Mouse (Mus musculus): ENCODE measurements at regions not wholly inside any gene's neighbourhood (a gene's known extent, or its start where the extent isn't known, plus 50 kb on each side); places are given as distances from the start of the nearest gene placed in this dataset.

DNA sequence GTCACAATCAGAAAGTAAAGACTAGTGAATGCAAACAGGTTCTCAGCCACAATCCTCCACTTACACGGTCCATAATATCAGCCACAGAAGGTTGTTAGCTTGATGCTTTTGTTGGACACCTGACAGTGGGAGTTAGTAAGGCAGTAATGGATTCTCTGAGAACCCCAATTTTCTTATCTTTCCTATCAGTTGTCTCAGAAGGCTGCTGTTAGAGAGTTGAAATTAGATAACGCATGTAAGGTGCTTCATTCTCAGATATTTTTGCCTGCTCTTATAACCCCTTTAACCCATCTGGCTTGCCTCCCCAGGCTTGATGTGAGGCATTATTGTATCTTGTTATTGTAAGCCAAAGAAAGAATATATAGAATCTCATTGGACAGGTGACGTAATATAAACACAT is 63.0 kb upstream of the Ube2e3 start:
- Histone ChIP-seq H3K27ac (replicated peaks) (no peak overlapping the region), H3K27me3 (no peaks in the 10 kb centered on the region), H3K9me3 (no peaks in the 10 kb centered on the region), H3K36me3 (no peaks in the 10 kb centered on the region), H3K9ac (replicated peaks) (no peak overlapping the region), H3K4me1 (no peaks in the 10 kb centered on the region), H3K4me2 (replicated peaks) (no peak overlapping the region), H3K4me3 (no peak overlapping the region)
- ATAC-seq (replicated peaks) = no peak
- WGBS = 93% methylated on average over 3 of the region's 3 CpGs

DNA sequence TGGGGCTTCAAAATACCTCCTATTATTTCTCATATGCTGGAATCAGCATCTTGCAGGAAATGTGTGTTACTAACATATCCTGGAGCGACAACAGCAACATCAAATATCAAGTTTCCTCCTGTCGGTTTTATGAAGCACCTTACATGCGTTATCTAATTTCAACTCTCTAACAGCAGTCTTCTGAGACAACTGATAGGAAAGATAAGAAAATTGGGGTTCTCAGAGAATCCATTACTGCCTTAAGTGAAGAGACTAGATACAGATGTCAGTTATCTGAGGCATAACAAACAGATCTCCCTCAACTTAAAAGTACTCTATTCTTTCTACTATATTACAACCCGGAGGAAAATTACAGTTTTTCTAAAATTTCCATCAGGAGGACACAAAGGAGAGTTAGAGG is 64.4 kb upstream of the Ube2e3 start:
- H3K4me2 ChIP-seq (replicated peaks) = no peak overlapping the region
- H3K4me1 ChIP-seq = no peaks in the 10 kb centered on the region
- no peaks in the 10 kb centered on the region for H3K27me3 ChIP-seq
- ATAC-seq (replicated peaks) = no peak
- no peak overlapping the region for H3K27ac ChIP-seq (replicated peaks)
- no peaks in the 10 kb centered on the region for H3K36me3 ChIP-seq
- H3K4me3 ChIP-seq = no peak overlapping the region
- H3K9ac ChIP-seq (replicated peaks) = no peak overlapping the region
- H3K9me3 ChIP-seq = no peaks in the 10 kb centered on the region
- WGBS = 88% methylated on average over 4 of the region's 4 CpGs

DNA sequence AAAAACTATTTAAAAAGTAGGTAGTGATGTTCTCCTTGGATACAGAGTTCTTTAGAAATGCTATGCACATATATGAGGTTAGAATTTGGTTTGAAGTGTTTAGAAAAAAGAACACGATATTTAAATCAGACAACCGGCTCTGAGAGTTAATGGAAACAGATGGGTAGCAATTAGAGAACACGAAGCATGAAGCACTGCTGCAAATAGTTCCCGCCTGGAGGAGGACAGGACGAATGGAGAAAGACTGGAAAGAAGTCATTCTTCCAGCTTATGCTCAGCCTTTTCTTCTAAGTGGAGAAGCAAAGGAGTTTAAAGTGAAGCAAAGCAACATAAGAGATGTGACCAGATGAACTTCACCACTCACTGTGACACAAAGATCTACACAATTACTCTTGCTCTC is 72.5 kb upstream of the Ube2e3 start:
- Histone ChIP-seq H3K4me1 (no peaks in the 10 kb centered on the region), H3K9ac (replicated peaks) (no peak overlapping the region), H3K27ac (replicated peaks) (no peak overlapping the region), H3K36me3 (no peaks in the 10 kb centered on the region), H3K9me3 (no peaks in the 10 kb centered on the region), H3K4me3 (no peak overlapping the region), H3K27me3 (no peaks in the 10 kb centered on the region), H3K4me2 (replicated peaks) (no peak overlapping the region)
- 79% methylated on average over 5 of the region's 5 CpGs for whole genome bisulfite sequencing
- no peak for ATAC-seq (replicated peaks)

DNA sequence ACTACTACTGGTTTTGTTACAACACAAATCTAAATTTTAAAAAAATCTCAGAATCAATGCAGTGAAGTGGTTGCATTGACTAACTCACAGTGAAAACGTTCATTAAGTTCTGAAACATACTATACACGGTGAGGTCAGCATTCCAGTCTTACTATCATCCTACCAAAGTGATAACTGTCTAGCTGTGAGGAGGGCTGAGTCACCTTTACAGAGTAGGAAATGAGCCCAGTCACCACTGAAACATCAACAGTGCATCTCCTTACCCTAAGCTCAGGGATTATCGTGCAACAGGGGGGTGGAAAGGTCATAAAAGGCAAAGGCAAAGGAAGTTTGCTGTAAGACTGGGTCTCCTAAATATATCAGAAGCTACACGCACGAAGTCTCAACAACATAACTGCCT is 73.2 kb upstream of the Ube2e3 start:
- no peaks in the 10 kb centered on the region for H3K4me1 ChIP-seq
- ATAC-seq (replicated peaks) = no peak
- H3K4me2 ChIP-seq (replicated peaks) = no peak overlapping the region
- no peak overlapping the region for H3K27ac ChIP-seq (replicated peaks)
- H3K9ac ChIP-seq (replicated peaks) = no peak overlapping the region
- WGBS = 89% methylated on average over 5 of the region's 5 CpGs
- H3K36me3 ChIP-seq = no peaks in the 10 kb centered on the region
- H3K9me3 ChIP-seq = no peaks in the 10 kb centered on the region
- no peaks in the 10 kb centered on the region for H3K27me3 ChIP-seq
- H3K4me3 ChIP-seq = no peak overlapping the region

DNA sequence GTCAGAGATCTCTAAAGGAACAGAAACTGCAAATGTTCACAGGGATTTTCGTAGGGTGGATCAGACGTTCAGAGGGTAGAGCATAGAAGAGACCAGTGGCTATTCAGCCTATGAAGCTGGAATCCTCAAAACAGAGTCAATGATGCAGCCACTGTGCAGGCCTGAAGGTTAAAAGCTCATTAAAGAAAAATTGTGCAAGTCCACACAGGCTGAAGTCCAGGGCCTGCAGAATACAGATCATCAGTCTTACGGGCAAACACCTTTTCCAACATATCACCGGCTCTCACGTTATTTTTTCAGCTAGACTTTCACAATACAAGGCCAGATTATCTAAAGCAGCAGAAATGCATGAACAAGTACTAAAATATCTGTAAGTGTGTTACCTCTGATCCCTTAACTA is 78.8 kb upstream of the Ube2e3 start:
- Histone ChIP-seq H3K4me2 (replicated peaks) (no peak overlapping the region), H3K36me3 (no peaks in the 10 kb centered on the region), H3K9ac (replicated peaks) (no peak overlapping the region), H3K4me3 (no peak overlapping the region), H3K9me3 (no peaks in the 10 kb centered on the region), H3K27ac (replicated peaks) (no peak overlapping the region), H3K4me1 (no peaks in the 10 kb centered on the region), H3K27me3 (no peaks in the 10 kb centered on the region)
- WGBS = 93% methylated on average over 5 of the region's 5 CpGs
- ATAC-seq (replicated peaks) = no peak

DNA sequence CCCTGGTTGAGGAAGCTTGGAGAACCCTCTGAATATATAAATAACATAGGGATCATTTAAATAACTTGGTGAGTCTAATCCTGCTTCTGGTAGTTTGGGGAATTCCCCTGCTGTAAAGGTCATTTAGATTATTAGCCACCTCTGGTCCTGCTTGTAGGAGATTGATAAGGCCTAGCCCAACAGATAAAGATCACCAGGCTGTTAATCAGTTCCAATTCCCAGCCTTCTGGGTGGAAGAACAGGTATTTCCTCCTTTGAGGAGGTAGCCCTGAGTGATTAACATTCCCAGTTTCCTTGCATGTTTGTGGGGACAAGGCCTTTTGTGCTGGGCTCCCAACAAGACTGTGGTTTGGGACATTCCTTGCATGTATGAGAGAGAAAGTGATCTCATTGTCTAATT is 79.7 kb upstream of the Ube2e3 start:
- Histone ChIP-seq H3K4me3 (no peak overlapping the region), H3K4me1 (no peaks in the 10 kb centered on the region), H3K9me3 (no peaks in the 10 kb centered on the region), H3K36me3 (no peaks in the 10 kb centered on the region), H3K9ac (replicated peaks) (no peak overlapping the region), H3K27me3 (no peaks in the 10 kb centered on the region), H3K27ac (replicated peaks) (no peak overlapping the region), H3K4me2 (replicated peaks) (no peak overlapping the region)
- no peak for ATAC-seq (replicated peaks)

DNA sequence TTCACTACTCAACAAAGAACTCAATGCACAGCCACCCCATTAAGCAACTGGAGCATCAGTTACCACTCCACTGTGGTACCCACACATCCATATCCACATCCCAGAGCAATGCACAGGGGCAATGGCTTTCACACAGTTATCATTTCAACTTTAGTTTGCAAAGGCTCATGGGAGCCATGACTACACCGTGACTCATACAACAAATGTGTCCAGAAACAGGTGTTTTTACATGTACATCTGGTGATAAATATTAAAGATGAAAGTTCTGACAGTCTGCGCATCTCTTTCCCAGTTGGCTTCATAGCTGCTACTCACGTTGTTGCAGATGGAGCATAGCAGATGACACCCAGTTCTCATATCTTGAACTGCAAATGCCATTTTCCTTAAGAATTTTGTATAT is 88.0 kb upstream of the Ube2e3 start:
- Histone ChIP-seq H3K4me1 (no peaks in the 10 kb centered on the region), H3K4me2 (replicated peaks) (no peak overlapping the region), H3K9me3 (no peaks in the 10 kb centered on the region), H3K36me3 (no peaks in the 10 kb centered on the region), H3K4me3 (no peak overlapping the region), H3K9ac (replicated peaks) (no peak overlapping the region), H3K27ac (replicated peaks) (no peak overlapping the region), H3K27me3 (no peaks in the 10 kb centered on the region)
- ATAC-seq (replicated peaks) = no peak
- 82% methylated on average over 3 of the region's 3 CpGs for WGBS

DNA sequence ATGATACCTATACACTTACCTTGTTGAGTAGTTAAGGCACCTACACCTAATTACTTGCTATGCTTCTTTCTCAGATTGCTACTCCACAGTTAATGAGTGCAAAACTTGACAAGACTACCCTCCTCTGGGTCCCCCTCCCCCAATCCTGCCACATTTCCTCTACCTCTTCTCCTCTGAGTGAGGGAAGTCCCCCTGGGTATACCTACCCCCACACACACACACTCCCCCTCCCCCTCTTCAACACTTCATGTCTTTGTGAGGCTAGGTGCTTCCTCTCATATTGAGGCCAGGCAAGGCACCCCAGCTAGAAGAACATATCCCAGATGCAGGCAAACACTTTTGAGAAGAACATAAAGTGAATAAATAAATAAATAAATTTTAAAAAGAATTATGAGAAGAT is 90.3 kb upstream of the Ube2e3 start:
- Histone ChIP-seq H3K4me2 (replicated peaks) (no peak overlapping the region), H3K27me3 (no peaks in the 10 kb centered on the region), H3K36me3 (no peaks in the 10 kb centered on the region), H3K27ac (replicated peaks) (no peak overlapping the region), H3K9ac (replicated peaks) (no peak overlapping the region), H3K4me1 (no peaks in the 10 kb centered on the region), H3K9me3 (no peaks in the 10 kb centered on the region), H3K4me3 (no peak overlapping the region)
- no peak for ATAC-seq (replicated peaks)

DNA sequence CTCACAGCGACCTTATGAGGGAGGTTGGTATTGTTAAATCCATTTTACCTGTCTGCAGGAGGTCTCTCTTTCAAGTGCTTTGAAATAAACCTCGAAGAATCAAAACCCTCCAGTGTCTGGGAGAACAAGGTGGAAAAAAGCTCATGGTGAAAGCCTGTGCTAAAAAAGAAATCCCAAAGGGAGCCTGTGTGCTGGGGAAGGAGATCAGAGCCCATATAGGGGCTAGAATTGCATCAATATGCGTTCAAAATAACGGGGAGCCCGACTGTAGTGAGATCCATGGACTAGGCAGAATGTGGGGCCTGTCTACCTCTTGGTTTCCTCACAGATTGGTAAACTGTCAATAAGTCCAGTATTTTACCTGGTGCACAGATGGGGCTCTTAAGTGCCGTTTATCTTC is 113.6 kb upstream of the Ube2e3 start:
- Histone ChIP-seq H3K9ac (replicated peaks) (no peak overlapping the region), H3K4me3 (no peak overlapping the region), H3K9me3 (no peaks in the 10 kb centered on the region), H3K4me1 (no peaks in the 10 kb centered on the region), H3K4me2 (replicated peaks) (no peak overlapping the region), H3K36me3 (no peaks in the 10 kb centered on the region), H3K27ac (replicated peaks) (no peak overlapping the region), H3K27me3 (no peaks in the 10 kb centered on the region)
- ATAC-seq (replicated peaks) = no peak; the same call in 1 of the 2 replicates
- 29% methylated on average over 6 of the region's 6 CpGs for WGBS

DNA sequence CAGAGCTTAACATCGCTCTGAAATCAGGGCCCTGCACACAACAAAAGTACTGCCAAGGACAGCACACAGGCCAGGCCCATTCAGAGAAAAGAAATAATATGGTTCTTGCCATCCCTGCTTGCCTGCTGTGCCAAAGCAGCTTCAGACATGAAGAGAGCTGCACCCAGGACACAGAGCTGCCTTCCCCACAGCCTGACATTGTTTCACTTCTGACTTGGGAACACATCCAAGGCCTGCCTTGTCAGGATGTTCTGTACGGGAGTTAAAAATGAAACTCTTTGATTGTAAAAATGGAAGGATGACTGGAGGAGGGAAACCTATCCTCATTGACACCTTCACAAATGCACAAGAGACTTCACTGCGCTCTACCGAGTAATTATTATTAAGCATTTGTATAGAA is 114.0 kb upstream of the Ube2e3 start:
- Histone ChIP-seq H3K4me1 (no peaks in the 10 kb centered on the region), H3K4me2 (replicated peaks) (no peak overlapping the region), H3K36me3 (no peaks in the 10 kb centered on the region), H3K27me3 (no peaks in the 10 kb centered on the region), H3K9ac (replicated peaks) (no peak overlapping the region), H3K9me3 (no peaks in the 10 kb centered on the region), H3K27ac (replicated peaks) (no peak overlapping the region), H3K4me3 (no peak overlapping the region)
- WGBS = 32% methylated on average over 4 of the region's 4 CpGs
- no peak; the same call in 1 of the 2 replicates for ATAC-seq (replicated peaks)

DNA sequence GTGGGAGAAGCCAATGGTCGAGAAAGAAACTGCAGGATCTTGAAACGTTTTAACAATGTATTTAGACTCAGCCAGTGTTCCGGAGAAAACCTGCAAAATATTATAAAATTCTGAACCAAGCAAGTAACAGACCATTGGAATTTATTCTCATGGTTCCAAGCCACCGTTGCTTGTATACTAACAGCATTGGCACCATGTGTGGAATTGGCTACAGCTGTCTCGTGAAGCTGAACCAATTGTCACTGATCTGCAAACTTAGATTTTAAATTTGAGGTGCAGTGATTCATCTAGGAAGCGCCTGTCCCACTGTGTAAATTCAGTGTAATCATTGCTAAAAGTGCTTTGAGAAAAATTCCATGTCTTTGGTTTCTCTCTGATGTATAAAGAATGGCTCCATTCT is 137.8 kb upstream of the Ube2e3 start:
- Histone ChIP-seq H3K36me3 (no peaks in the 10 kb centered on the region), H3K27me3 (no peaks in the 10 kb centered on the region), H3K27ac (replicated peaks) (no peak overlapping the region), H3K9me3 (no peaks in the 10 kb centered on the region), H3K4me2 (replicated peaks) (no peak overlapping the region), H3K9ac (replicated peaks) (no peak overlapping the region), H3K4me1 (no peaks in the 10 kb centered on the region), H3K4me3 (no peak overlapping the region)
- no peak for ATAC-seq (replicated peaks)
- WGBS = 82% methylated on average over 6 of the region's 6 CpGs

DNA sequence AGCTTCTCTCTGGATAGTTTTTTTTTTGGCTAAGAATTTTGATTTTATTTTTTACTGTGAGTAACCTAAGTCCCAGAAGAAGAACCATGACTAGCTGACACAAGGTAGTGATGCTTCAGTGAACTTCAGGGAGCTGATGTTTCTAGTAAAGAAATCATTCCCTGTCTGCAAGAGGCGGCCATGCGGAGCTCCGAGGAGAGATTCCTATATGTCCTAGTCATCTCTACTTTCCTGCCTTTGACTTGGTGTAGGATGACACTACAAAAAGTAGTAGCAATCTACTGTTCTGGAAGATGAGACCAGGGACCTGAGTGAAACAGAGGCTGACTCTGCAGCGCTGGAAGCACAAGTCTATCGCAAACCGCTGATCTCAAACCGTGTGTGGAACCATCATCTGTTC is 141.9 kb upstream of the Ube2e3 start:
- Histone ChIP-seq H3K9me3 (no peaks in the 10 kb centered on the region), H3K9ac (replicated peaks) (no peak overlapping the region), H3K4me1 (peaks cover 6% of the 10 kb centered on the region; the same call in 1 of the 2 replicates), H3K27me3 (no peaks in the 10 kb centered on the region), H3K4me2 (replicated peaks) (no peak overlapping the region), H3K4me3 (no peak overlapping the region), H3K27ac (replicated peaks) (no peak overlapping the region), H3K36me3 (no peaks in the 10 kb centered on the region)
- WGBS = 95% methylated on average over 7 of the region's 7 CpGs
- ATAC-seq (replicated peaks) = no peak

DNA sequence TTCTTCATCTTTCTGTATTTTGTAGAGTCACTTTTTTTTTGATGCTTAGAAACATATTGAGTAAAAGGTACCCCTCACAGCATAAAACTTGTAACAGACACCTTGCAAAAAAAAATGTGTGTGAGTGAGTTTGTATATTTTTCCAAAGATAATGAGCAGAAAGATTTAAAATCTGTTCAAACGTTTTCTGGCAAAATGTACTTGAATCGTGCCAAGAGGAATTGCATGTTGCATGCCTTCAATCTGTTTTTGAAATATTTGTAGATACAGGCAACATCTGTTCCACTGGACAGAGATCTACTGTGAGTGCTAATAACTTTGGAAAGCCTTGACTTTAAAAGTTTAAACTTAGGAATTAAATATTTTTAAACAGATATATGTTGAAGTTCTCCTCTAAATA is 143.5 kb upstream of the Ube2e3 start:
- Histone ChIP-seq H3K27ac (replicated peaks) (no peak overlapping the region), H3K4me2 (replicated peaks) (no peak overlapping the region), H3K9me3 (no peaks in the 10 kb centered on the region), H3K36me3 (no peaks in the 10 kb centered on the region), H3K4me3 (no peak overlapping the region), H3K9ac (replicated peaks) (no peak overlapping the region), H3K4me1 (peaks cover 6% of the 10 kb centered on the region; the same call in 1 of the 2 replicates), H3K27me3 (no peaks in the 10 kb centered on the region)
- WGBS = 52% methylated on average over 2 of the region's 2 CpGs
- ATAC-seq (replicated peaks) = no peak

DNA sequence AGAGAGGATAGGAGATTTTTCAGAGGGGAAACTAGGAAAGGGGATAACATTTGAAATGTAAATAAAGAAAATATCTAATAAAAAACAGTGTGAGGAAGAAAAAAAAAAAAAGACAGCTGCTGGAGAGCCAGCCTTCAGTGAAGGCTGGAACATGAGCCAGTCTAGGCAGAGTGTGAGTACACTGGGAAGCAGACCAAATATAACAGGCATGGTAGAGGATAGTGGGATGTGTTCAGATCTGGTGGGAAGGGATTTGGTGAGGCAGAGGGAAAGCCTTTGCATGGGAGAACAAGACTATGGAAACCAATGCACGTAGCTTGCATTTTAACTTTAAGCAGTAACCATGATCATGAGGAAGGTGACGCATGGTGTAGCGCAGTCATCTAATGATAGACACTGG is 144.5 kb upstream of the Ube2e3 start:
- H3K9ac ChIP-seq (replicated peaks) = no peak overlapping the region
- H3K36me3 ChIP-seq = no peaks in the 10 kb centered on the region
- H3K27ac ChIP-seq (replicated peaks) = no peak overlapping the region
- H3K9me3 ChIP-seq = no peaks in the 10 kb centered on the region
- 95% methylated on average over 3 of the region's 3 CpGs for WGBS
- H3K27me3 ChIP-seq = no peaks in the 10 kb centered on the region
- no peak overlapping the region for H3K4me2 ChIP-seq (replicated peaks)
- no peak overlapping the region for H3K4me3 ChIP-seq
- no peak for ATAC-seq (replicated peaks)
- peaks cover 6% of the 10 kb centered on the region; the same call in 1 of the 2 replicates for H3K4me1 ChIP-seq

All from forebrain, embryonic 15.5 days (tissue).